ENCODE assay signal across 27 mouse cellular contexts in the genomic region with DNA sequence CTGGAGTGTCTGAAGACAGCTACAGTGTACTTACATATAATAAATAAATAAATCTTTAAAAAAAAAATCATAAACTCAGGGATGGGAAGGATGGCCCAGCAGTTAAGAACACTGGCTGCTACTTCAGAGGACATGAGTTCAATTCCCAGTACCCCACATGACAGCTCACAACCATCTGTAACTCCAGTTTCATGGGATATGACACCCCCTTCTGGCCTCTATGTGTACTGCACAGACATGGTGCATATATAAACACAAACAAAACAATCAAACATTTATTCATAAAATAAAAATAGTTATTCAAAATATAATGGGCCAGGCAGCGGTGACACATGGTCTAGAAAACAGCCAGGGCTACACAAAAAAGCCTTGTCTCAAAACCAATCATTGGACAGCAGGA. TPM values are rescaled to one million over a fixed set of nuclear protein-coding genes. Genes with fewer than 3 reads are reported as not detected.
DNase-seq lines count a peak whose midpoint lies in the region; ATAC-seq and TF ChIP-seq lines count a peak whose summit lies in the region.
"Had no signal": no experiment of that assay in that cellular context is flagged by ENCODE, and none has a peak within 500 bp of the region (broad histone marks: within the 10 kb centered on the region; RNA-seq: fewer than 3 reads in every experiment).

No protein-coding gene starts in this region.

- H3K36me3 ChIP-seq in heart, adult 2 months (ENCODE audit: control insufficient read depth, insufficient read depth, low read length), result no peaks in the 10 kb centered on the region
- H3K36me3 ChIP-seq in liver, embryonic 14.5 days (replicated peaks; ENCODE audit: control insufficient read depth, insufficient read depth, low read depth), result no peaks in the 10 kb centered on the region
- H3K36me3 ChIP-seq in liver, postnatal 0 days (replicated peaks; ENCODE audit: insufficient read depth, low read length), result no peaks in the 10 kb centered on the region
- no peaks in the 10 kb centered on the region for H3K36me3 ChIP-seq in E14TG2a.4 (ENCODE audit: insufficient read depth, low read length)
- H3K36me3 ChIP-seq in stomach, postnatal 0 days (ENCODE audit: control insufficient read depth, insufficient read depth, low read length), result no peaks in the 10 kb centered on the region
- H3K36me3 ChIP-seq: forebrain, embryonic 10.5 days; heart, embryonic 10.5 days; heart, embryonic 13.5 days; hindbrain, embryonic 12.5 days had no signal

- no peaks in the 10 kb centered on the region for H3K9me3 ChIP-seq in liver, embryonic 14.5 days (ENCODE audit: control insufficient read depth, low read length)
- H3K9me3 ChIP-seq in liver, postnatal 0 days (ENCODE audit: low read length), result no peaks in the 10 kb centered on the region
- no peaks in the 10 kb centered on the region for H3K9me3 ChIP-seq in E14TG2a.4 (ENCODE audit: low read length)
- no peaks in the 10 kb centered on the region for H3K9me3 ChIP-seq in stomach, postnatal 0 days (ENCODE audit: control insufficient read depth, low read length)
- H3K9me3 ChIP-seq: forebrain, embryonic 10.5 days; forebrain, embryonic 13.5 days; heart, embryonic 10.5 days; heart, embryonic 13.5 days; hindbrain, embryonic 12.5 days had no signal

- H3K9ac ChIP-seq in heart, adult 2 months (ENCODE audit: low read depth, low read length), result no peak overlapping the region
- no peak overlapping the region for H3K9ac ChIP-seq in liver, embryonic 14.5 days (replicated peaks)
- H3K9ac ChIP-seq in liver, postnatal 0 days (replicated peaks), result no peak overlapping the region
- H3K9ac ChIP-seq in stomach, postnatal 0 days (ENCODE audit: low read length), result no peak overlapping the region
- H3K9ac ChIP-seq: forebrain, embryonic 13.5 days; heart, embryonic 13.5 days; hindbrain, embryonic 12.5 days had no signal

- intact Hi-C loops in heart, adult 2 months (cut with DNase I), result no loop called here
- intact Hi-C loops in heart, postnatal 25 days (cut with DNase I), result no loop called here

- H3K79me2 ChIP-seq in heart, adult 2 months (replicated peaks; ENCODE audit: control insufficient read depth, insufficient read depth, low read length), result no peaks in the 10 kb centered on the region

- no peak for TF ChIP-seq EP300 in heart, adult 2 months (IDR thresholded peaks at IDR 0.05; ENCODE audit: insufficient read depth, low read depth, low read length)
- TF ChIP-seq EP300 in liver, embryonic 14.5 days (IDR thresholded peaks at IDR 0.05; ENCODE audit: low read depth), result no peak
- no peak for TF ChIP-seq EP300 in liver, postnatal 0 days (IDR thresholded peaks at IDR 0.05; ENCODE audit: low read depth)
- no peak for TF ChIP-seq EP300 in stomach, postnatal 0 days (optimal IDR thresholded peaks at IDR 0.05)

- H3K27ac ChIP-seq in heart, adult 2 months, result no peak overlapping the region
- H3K27ac ChIP-seq in liver, embryonic 14.5 days, result no peak overlapping the region
- H3K27ac ChIP-seq in liver, postnatal 0 days (ENCODE audit: low read depth), result no peak overlapping the region
- no peak overlapping the region for H3K27ac ChIP-seq in stomach, postnatal 0 days (replicated peaks)
- H3K27ac ChIP-seq: forebrain, embryonic 13.5 days; heart, embryonic 10.5 days; heart, embryonic 13.5 days; hindbrain, embryonic 12.5 days had no signal

- 93% methylated on average over 1 of the region's 1 CpGs for WGBS in heart, adult 2 months
- WGBS in liver, embryonic 14.5 days (ENCODE audit: insufficient replicate concordance), result 68% methylated on average over 1 of the region's 1 CpGs
- WGBS in liver, postnatal 0 days (ENCODE audit: insufficient replicate concordance), result 78% methylated on average over 1 of the region's 1 CpGs
- 100% methylated on average over 1 of the region's 1 CpGs for WGBS in stomach, postnatal 0 days

- H3K4me2 ChIP-seq in liver, embryonic 14.5 days (ENCODE audit: low read depth), result no peak overlapping the region
- H3K4me2 ChIP-seq in liver, postnatal 0 days (ENCODE audit: low read depth, low read length), result no peak overlapping the region
- no peak overlapping the region for H3K4me2 ChIP-seq in stomach, postnatal 0 days (replicated peaks; ENCODE audit: low read depth)
- H3K4me2 ChIP-seq: forebrain, embryonic 13.5 days; heart, embryonic 13.5 days; hindbrain, embryonic 12.5 days had no signal

- no peak for ATAC-seq in liver, embryonic 14.5 days (ENCODE audit: insufficient read depth)
- ATAC-seq in liver, postnatal 0 days, result no peak
- no peak for ATAC-seq in stomach, postnatal 0 days (ENCODE audit: low FRiP score, low TSS enrichment)
- ATAC-seq: forebrain, embryonic 13.5 days; forebrain, embryonic 16.5 days; hindbrain, embryonic 16.5 days; inflammation-experienced regulatory T-cells, adult 6 months; Patski had no signal

- TF ChIP-seq CTCF in heart, adult 2 months (IDR thresholded peaks at IDR 0.05), result peak; percentile 34
- peak; percentile 17; the same call in 1 of the 2 replicates for TF ChIP-seq CTCF in liver, embryonic 14.5 days (IDR thresholded peaks at IDR 0.05; ENCODE audit: low read depth)
- no peak for TF ChIP-seq CTCF in liver, postnatal 0 days (IDR thresholded peaks at IDR 0.05; ENCODE audit: low read depth)
- TF ChIP-seq CTCF in E14TG2a.4 (conservative IDR thresholded peaks at IDR 0.05; ENCODE audit: low read length), result peak; percentile 45
- peak; percentile 20; the same call in 1 of the 2 replicates for TF ChIP-seq CTCF in stomach, postnatal 0 days (IDR thresholded peaks at IDR 0.05; ENCODE audit: low read depth)

- H3K27me3 ChIP-seq in heart, adult 2 months (ENCODE audit: control insufficient read depth, insufficient read depth, low read length), result no peaks in the 10 kb centered on the region
- no peaks in the 10 kb centered on the region for H3K27me3 ChIP-seq in liver, embryonic 14.5 days (ENCODE audit: control insufficient read depth, insufficient read depth, low read length)
- H3K27me3 ChIP-seq in liver, postnatal 0 days (ENCODE audit: insufficient read depth, low read length), result no peaks in the 10 kb centered on the region
- H3K27me3 ChIP-seq in E14TG2a.4 (ENCODE audit: insufficient read depth, low read length), result peaks cover 8% of the 10 kb centered on the region; the same call in 1 of the 2 replicates
- no peaks in the 10 kb centered on the region for H3K27me3 ChIP-seq in stomach, postnatal 0 days (ENCODE audit: control insufficient read depth, insufficient read depth, low read length)
- H3K27me3 ChIP-seq: forebrain, embryonic 13.5 days; Patski had no signal

- DNase-seq in heart, adult 2 months, result no peak
- DNase-seq in heart, postnatal 25 days (ENCODE audit: low spot score), result no peak
- DNase-seq in liver, embryonic 14.5 days (ENCODE audit: low read depth in 3 of 3, low spot score in 3 of 3), result no peak
- DNase-seq in liver, postnatal 0 days, result no peak
- no peak for DNase-seq in stomach, postnatal 0 days (ENCODE audit: low spot score)
- DNase-seq in spleen, adult 18-20 months, result no peak
- DNase-seq: adrenal gland, postnatal 10 days; adrenal gland, postnatal 36 days; B cell, adult 2 months; cerebellum, adult 18-20 months; cerebellum, adult 9-10 months; cerebellum, postnatal 14 days; gastrocnemius, postnatal 14 days; heart, adult 18-20 months; heart, postnatal 14 days had no signal

- TF ChIP-seq POLR2A in heart, adult 2 months (IDR thresholded peaks at IDR 0.05; ENCODE audit: insufficient read depth, low read depth, low read length), result no peak

- H3K4me1 ChIP-seq in heart, adult 2 months (ENCODE audit: control insufficient read depth, insufficient read depth, low read length), result peaks cover 2% of the 10 kb centered on the region; the same call in 1 of the 2 replicates
- no peaks in the 10 kb centered on the region for H3K4me1 ChIP-seq in liver, embryonic 14.5 days (replicated peaks; ENCODE audit: control insufficient read depth in 2 of 2, insufficient read depth in 2 of 2, low read length in 1 of 2)
- H3K4me1 ChIP-seq in liver, postnatal 0 days (ENCODE audit: insufficient read depth), result no peaks in the 10 kb centered on the region
- H3K4me1 ChIP-seq in E14TG2a.4 (replicated peaks; ENCODE audit: low read depth, low read length), result peaks cover 40% of the 10 kb centered on the region
- no peaks in the 10 kb centered on the region for H3K4me1 ChIP-seq in stomach, postnatal 0 days (replicated peaks; ENCODE audit: control insufficient read depth, insufficient read depth)

- no peak overlapping the region for H3K4me3 ChIP-seq in heart, adult 2 months
- no peak overlapping the region for H3K4me3 ChIP-seq in liver, embryonic 14.5 days (ENCODE audit: insufficient read depth in 1 of 2, low read depth in 2 of 2, low read length in 2 of 2)
- H3K4me3 ChIP-seq in liver, postnatal 0 days (ENCODE audit: low read depth, low read length), result no peak overlapping the region
- no peak overlapping the region for H3K4me3 ChIP-seq in E14TG2a.4 (replicated peaks; ENCODE audit: low read length)
- H3K4me3 ChIP-seq in stomach, postnatal 0 days (ENCODE audit: low read depth, low read length), result no peak overlapping the region
- H3K4me3 ChIP-seq: forebrain, embryonic 10.5 days; forebrain, embryonic 13.5 days; heart, embryonic 10.5 days; heart, embryonic 13.5 days; hindbrain, embryonic 12.5 days had no signal

RNA-seq across cellular contexts. Expression of a gene that starts 32.7 kb away (rescaled TPM):
- not detected for total RNA-seq in heart, adult 2 months (2021)
- 0.44 and 0.62 TPM in 2 replicates for polyA plus RNA-seq in heart, adult 2 months (2012; rRNA removed)
- total RNA-seq in heart, postnatal 25 days (2021), result not detected
- polyA plus RNA-seq in liver, embryonic 14.5 days (2012; rRNA removed), result 0.02 and 0.09 TPM in 2 replicates
- 0.05 and 0.08 TPM in 2 replicates for polyA plus RNA-seq in liver, embryonic 14.5 days (2014; fragmentation: Nextera tagmentation; extraction: Ambion mirVana)
- polyA plus RNA-seq in liver, postnatal 0 days (2015; fragmentation: Nextera tagmentation; extraction: Ambion mirVana), result not detected in 2 replicates
- 1.5 and 1.7 TPM in 2 replicates for polyA plus RNA-seq in stomach, postnatal 0 days (2015; fragmentation: Nextera tagmentation; extraction: Ambion mirVana)
- total RNA-seq: gastrocnemius, adult 18-20 months; gastrocnemius, postnatal 14 days; heart, postnatal 14 days; hematopoietic stem cell, adult 5-6 weeks had no signal
- polyA plus RNA-seq: inflammation-experienced regulatory T-cells, adult 6 months had no signal

RNA-seq across cellular contexts. Expression of a gene that starts 39.3 kb away (rescaled TPM):
- 10 to 100 TPM; 15.0 to 17.3 TPM for total RNA-seq in heart, adult 2 months (2021)
- 11.7 and 12.7 TPM in 2 replicates for polyA plus RNA-seq in heart, adult 2 months (2012; rRNA removed)
- total RNA-seq in heart, postnatal 25 days (2021), result 10 to 100 TPM; 15.8 to 20.0 TPM
- polyA plus RNA-seq in liver, embryonic 14.5 days (2012; rRNA removed), result 4.8 and 6.2 TPM in 2 replicates
- 2.0 and 2.1 TPM in 2 replicates for polyA plus RNA-seq in liver, embryonic 14.5 days (2014; fragmentation: Nextera tagmentation; extraction: Ambion mirVana)
- 1.8 and 1.9 TPM in 2 replicates for polyA plus RNA-seq in liver, postnatal 0 days (2015; fragmentation: Nextera tagmentation; extraction: Ambion mirVana)
- polyA plus RNA-seq in stomach, postnatal 0 days (2015; fragmentation: Nextera tagmentation; extraction: Ambion mirVana), result 1.5 and 2.0 TPM in 2 replicates
